Comparison of ENCODE assay signal across 9 mouse cellular contexts in the genomic region with DNA sequence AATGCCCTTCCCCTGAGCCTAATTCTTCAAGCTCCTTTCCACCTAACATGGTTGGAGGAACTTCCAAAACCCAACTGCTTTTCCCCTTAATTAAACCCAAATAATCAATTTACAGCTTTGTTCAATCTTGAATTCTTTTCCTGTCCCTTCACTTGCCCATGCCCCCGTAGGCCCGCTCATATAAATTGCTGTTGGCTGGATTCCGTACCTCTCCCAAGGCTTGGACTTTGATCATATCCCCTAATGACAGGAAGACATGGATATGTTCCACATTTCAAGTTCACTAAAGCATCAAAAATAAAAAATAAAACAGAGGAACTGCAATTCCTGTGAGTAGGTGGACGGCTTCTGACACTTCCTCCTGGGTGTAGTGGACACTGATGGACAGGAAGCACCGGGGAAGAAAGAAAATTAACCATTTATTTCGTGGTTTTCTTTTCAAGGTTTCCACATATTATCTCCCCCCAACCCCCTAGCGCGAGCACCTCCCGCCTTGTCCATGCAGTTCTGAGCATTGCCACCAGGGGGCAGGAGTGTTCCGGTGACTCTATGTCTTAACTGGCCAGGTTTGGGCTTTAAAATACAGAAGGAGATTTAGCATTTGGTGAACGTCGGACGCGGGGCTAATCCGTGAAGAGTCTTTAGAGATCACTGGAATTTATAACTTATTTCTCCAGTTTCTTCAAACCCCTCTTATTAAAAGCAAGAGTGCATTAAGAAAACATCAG. TPM values are rescaled to one million over a fixed set of nuclear protein-coding genes. Genes with fewer than 3 reads are reported as not detected.
DNase-seq lines count a peak whose midpoint lies in the region; ATAC-seq and TF ChIP-seq lines count a peak whose summit lies in the region.
"Had no signal": no experiment of that assay in that cellular context is flagged by ENCODE, and none has a peak within 500 bp of the region (broad histone marks: within the 10 kb centered on the region; RNA-seq: fewer than 3 reads in every experiment).

No protein-coding gene starts in this region.

- no peaks in the 10 kb centered on the region for H3K79me2 ChIP-seq in CH12.LX (replicated peaks; ENCODE audit: control insufficient read depth, extremely low read depth, insufficient read depth, poor library complexity, severe bottlenecking)

- no peak overlapping the region for H3K27ac ChIP-seq in CH12.LX (ENCODE audit: insufficient read depth, low read depth)
- H3K27ac ChIP-seq in bone marrow macrophage, adult 2 months (ENCODE audit: insufficient read depth, low read depth, low read length), result peak overlapping the region; percentile 99
- H3K27ac ChIP-seq in heart, embryonic 15.5 days, result 0 out of 2 replicates have a peak overlapping the region, but pooled peaks have one; percentile 2
- H3K27ac ChIP-seq in liver, embryonic 16.5 days (ENCODE audit: low read length), result 0 out of 2 replicates have a peak overlapping the region, but pooled peaks have one; percentile 68
- H3K27ac ChIP-seq: midbrain, embryonic 12.5 days had no signal

- TF ChIP-seq CTCF in CH12.LX (conservative IDR thresholded peaks at IDR 0.05 in 1 of 2, IDR thresholded peaks at IDR 0.05 in 1 of 2; ENCODE audit: low read depth in 2 of 2, low read length in 2 of 2), result peak; percentile 92 to 99
- TF ChIP-seq CTCF in bone marrow macrophage, adult 2 months (IDR thresholded peaks at IDR 0.05; ENCODE audit: low read depth, low read length), result peak; percentile 97

- ATAC-seq in erythroblast, adult 5-6 weeks (replicated peaks; ENCODE audit: low FRiP score, poor library complexity, severe bottlenecking), result peak; percentile 58; the same call in 1 of the 2 replicates
- ATAC-seq in heart, embryonic 15.5 days (replicated peaks; ENCODE audit: insufficient number of reproducible peaks, insufficient read depth, low FRiP score, low read depth), result no peak
- ATAC-seq in liver, embryonic 16.5 days (ENCODE audit: low read depth), result no peak; the same call in 1 of the 2 replicates

- H3K36me3 ChIP-seq in CH12.LX (replicated peaks in 1 of 2; ENCODE audit: control insufficient read depth in 1 of 2, insufficient read depth in 1 of 2, low read length in 1 of 2), result peaks cover 0 to 3% of the 10 kb centered on the region in 2 experiments
- H3K36me3 ChIP-seq in heart, embryonic 15.5 days, result no peaks in the 10 kb centered on the region
- H3K36me3 ChIP-seq in liver, embryonic 16.5 days (ENCODE audit: control insufficient read depth, insufficient read depth), result no peaks in the 10 kb centered on the region
- H3K36me3 ChIP-seq: midbrain, embryonic 12.5 days had no signal

- no peaks in the 10 kb centered on the region for H3K27me3 ChIP-seq in CH12.LX (replicated peaks)
- H3K27me3 ChIP-seq in heart, embryonic 15.5 days, result no peaks in the 10 kb centered on the region
- no peaks in the 10 kb centered on the region for H3K27me3 ChIP-seq in liver, embryonic 16.5 days (ENCODE audit: control insufficient read depth, insufficient read depth, low read depth, low read length)
- H3K27me3 ChIP-seq: midbrain, embryonic 12.5 days had no signal

- peak overlapping the region; percentile 46; the same call in 1 of the 2 replicates for H3K4me2 ChIP-seq in CH12.LX (ENCODE audit: insufficient read depth, low read depth, poor library complexity, severe bottlenecking)
- no peak overlapping the region for H3K4me2 ChIP-seq in heart, embryonic 15.5 days
- H3K4me2 ChIP-seq in liver, embryonic 16.5 days (ENCODE audit: low read depth, low read length), result no peak overlapping the region
- H3K4me2 ChIP-seq: midbrain, embryonic 12.5 days had no signal

- 0 out of 2 replicates have a peak, but pooled peaks have one; percentile 41 for TF ChIP-seq POLR2A in CH12.LX (IDR thresholded peaks at IDR 0.05; ENCODE audit: low read depth, low read length)
- TF ChIP-seq POLR2A in bone marrow macrophage, adult 2 months (IDR thresholded peaks at IDR 0.05; ENCODE audit: borderline replicate concordance, low read depth, low read length), result no peak

- H3K4me1 ChIP-seq in CH12.LX (ENCODE audit: control insufficient read depth in 1 of 2, insufficient read depth in 2 of 2), result peaks cover 4 to 44% of the 10 kb centered on the region in 2 experiments; a peak in 3 of 4 replicates
- H3K4me1 ChIP-seq in bone marrow macrophage, adult 2 months (ENCODE audit: control insufficient read depth, insufficient read depth, low read length), result peaks cover 34% of the 10 kb centered on the region
- peaks cover 12% of the 10 kb centered on the region for H3K4me1 ChIP-seq in heart, embryonic 15.5 days (replicated peaks)
- H3K4me1 ChIP-seq in liver, embryonic 16.5 days (ENCODE audit: control insufficient read depth, low read depth, low read length), result peaks cover 12% of the 10 kb centered on the region; the same call in 1 of the 2 replicates

- no peak overlapping the region; the same call in 1 of the 2 replicates for H3K9ac ChIP-seq in CH12.LX (ENCODE audit: insufficient read depth, low read depth)
- no peak overlapping the region for H3K9ac ChIP-seq in heart, embryonic 15.5 days
- no peak overlapping the region for H3K9ac ChIP-seq in liver, embryonic 16.5 days (ENCODE audit: low read depth, low read length)
- H3K9ac ChIP-seq: midbrain, embryonic 12.5 days had no signal

- dilution Hi-C loops in CH12.LX (cut with MboI; ENCODE audit: extremely low pct_ligation_motif_present, extremely low pct_unique_long_range_greater_than_20kb, low sequenced_read_pairs), result no loop called here

- peak; percentile 3; the same call in 1 of the 2 replicates for TF ChIP-seq EP300 in CH12.LX (IDR thresholded peaks at IDR 0.05; ENCODE audit: low read length)

- WGBS in heart, embryonic 15.5 days, result 15% methylated on average over 15 of the region's 15 CpGs
- 15% methylated on average over 15 of the region's 15 CpGs for WGBS in liver, embryonic 16.5 days (ENCODE audit: insufficient replicate concordance)

- in situ Hi-C loops in CH12.LX (cut with MboI; ENCODE audit: low pct_ligation_motif_present, low pct_unique_long_range_greater_than_20kb, low sequenced_read_pairs), result loop anchor here (5.0 kb wide), 1 partner anchor 87 kb away; no protein-coding TSS in a partner anchor

- DNase-seq in CH12.LX (ENCODE audit: extremely low read depth), result peak; percentile 90
- peak; percentile 78 to 92 for DNase-seq in kidney, postnatal 36 days
- peak; percentile 77 for DNase-seq in ovary, postnatal 36 days (ENCODE audit: low spot score)
- DNase-seq in thymus, postnatal 36 days, result peak; percentile 84 to 90

- peak; percentile 100 for TF ChIP-seq RAD21 in CH12.LX (IDR thresholded peaks at IDR 0.05; ENCODE audit: low read depth, low read length)

- no peak overlapping the region for H3K4me3 ChIP-seq in CH12.LX (replicated peaks in 1 of 3; ENCODE audit: low read depth in 2 of 3, low read length in 2 of 3, poor library complexity in 1 of 3)
- no peak overlapping the region for H3K4me3 ChIP-seq in bone marrow macrophage, adult 2 months (ENCODE audit: insufficient read depth, low read length)
- H3K4me3 ChIP-seq in heart, embryonic 15.5 days, result no peak overlapping the region
- no peak overlapping the region for H3K4me3 ChIP-seq in liver, embryonic 16.5 days (ENCODE audit: low read depth, low read length)
- H3K4me3 ChIP-seq: midbrain, embryonic 12.5 days had no signal

- H3K9me3 ChIP-seq in CH12.LX (replicated peaks; ENCODE audit: low read length), result no peaks in the 10 kb centered on the region
- no peaks in the 10 kb centered on the region for H3K9me3 ChIP-seq in heart, embryonic 15.5 days (replicated peaks)
- H3K9me3 ChIP-seq in liver, embryonic 16.5 days (replicated peaks; ENCODE audit: control insufficient read depth, low read length), result no peaks in the 10 kb centered on the region
- H3K9me3 ChIP-seq: midbrain, embryonic 12.5 days had no signal

RNA-seq across cellular contexts. Expression of gene Cep19, which starts 15.5 kb away (rescaled TPM):
- total RNA-seq in CH12.LX (2012; rRNA removed) (17.6 and 23.0 TPM in 2 replicates), CH12.LX (2014; rRNA removed) (31.3 and 37.3 TPM in 2 replicates)
- polyA plus RNA-seq in CH12.LX (2012; ENCODE audit: insufficient read length, low read depth), result 29.4 and 34.9 TPM in 2 replicates
- polyA plus RNA-seq in bone marrow macrophage, adult 2 months (2012; ENCODE audit: insufficient read depth, insufficient read length, missing spikeins), result 10.9 and 12.2 TPM in 2 replicates
- total RNA-seq in erythroblast, adult 5-6 weeks (2015; ENCODE audit: low replicate concordance), result 13.4 and 15.4 TPM in 2 replicates
- total RNA-seq in erythroblast, adult 5-6 weeks (2017; ENCODE audit: low replicate concordance), result 9.1 and 15.0 TPM in 2 replicates
- polyA plus RNA-seq in heart, embryonic 15.5 days (2015; fragmentation: Nextera tagmentation; extraction: Ambion mirVana), result 19.1 and 19.2 TPM in 2 replicates
- polyA plus RNA-seq in liver, embryonic 16.5 days (2015; fragmentation: Nextera tagmentation; extraction: Ambion mirVana), result 5.6 and 5.8 TPM in 2 replicates

RNA-seq across cellular contexts. Expression of gene Pigx, which starts 15.6 kb away (rescaled TPM):
- total RNA-seq in CH12.LX (2012; rRNA removed) (47.1 and 48.1 TPM in 2 replicates), CH12.LX (2014; rRNA removed) (83.0 and 94.7 TPM in 2 replicates)
- polyA plus RNA-seq in CH12.LX (2012; ENCODE audit: insufficient read length, low read depth), result 46.4 and 48.1 TPM in 2 replicates
- 39.1 and 49.3 TPM in 2 replicates for polyA plus RNA-seq in bone marrow macrophage, adult 2 months (2012; ENCODE audit: insufficient read depth, insufficient read length, missing spikeins)
- total RNA-seq in erythroblast, adult 5-6 weeks (2015; ENCODE audit: low replicate concordance), result 16.9 and 30.4 TPM in 2 replicates
- 5.9 and 18.3 TPM in 2 replicates for total RNA-seq in erythroblast, adult 5-6 weeks (2017; ENCODE audit: low replicate concordance)
- 60.1 and 64.3 TPM in 2 replicates for polyA plus RNA-seq in heart, embryonic 15.5 days (2015; fragmentation: Nextera tagmentation; extraction: Ambion mirVana)
- 33.7 and 36.0 TPM in 2 replicates for polyA plus RNA-seq in liver, embryonic 16.5 days (2015; fragmentation: Nextera tagmentation; extraction: Ambion mirVana)

RNA-seq across cellular contexts. Expression of gene Pak2, which starts 36.0 kb away (rescaled TPM):
- total RNA-seq in CH12.LX (2012; rRNA removed) (37.2 and 43.5 TPM in 2 replicates), CH12.LX (2014; rRNA removed) (69.8 and 73.1 TPM in 2 replicates)
- polyA plus RNA-seq in CH12.LX (2012; ENCODE audit: insufficient read length, low read depth), result 69.0 and 79.7 TPM in 2 replicates
- polyA plus RNA-seq in bone marrow macrophage, adult 2 months (2012; ENCODE audit: insufficient read depth, insufficient read length, missing spikeins), result 58.8 and 63.0 TPM in 2 replicates
- total RNA-seq in erythroblast, adult 5-6 weeks (2015; ENCODE audit: low replicate concordance), result 10.2 and 21.7 TPM in 2 replicates
- total RNA-seq in erythroblast, adult 5-6 weeks (2017; ENCODE audit: low replicate concordance), result 18.1 and 20.1 TPM in 2 replicates
- polyA plus RNA-seq in heart, embryonic 15.5 days (2015; fragmentation: Nextera tagmentation; extraction: Ambion mirVana), result 21.8 and 23.8 TPM in 2 replicates
- 9.7 and 10.6 TPM in 2 replicates for polyA plus RNA-seq in liver, embryonic 16.5 days (2015; fragmentation: Nextera tagmentation; extraction: Ambion mirVana)

RNA-seq across cellular contexts. Expression of gene Nrros, which starts 50.3 kb away (rescaled TPM):
- total RNA-seq in CH12.LX (2012; rRNA removed), result 49.6 and 54.9 TPM in 2 replicates
- total RNA-seq in CH12.LX (2014; rRNA removed), result 55.1 and 64.3 TPM in 2 replicates
- polyA plus RNA-seq in CH12.LX (2012; ENCODE audit: insufficient read length, low read depth), result 52.2 and 71.0 TPM in 2 replicates
- polyA plus RNA-seq in bone marrow macrophage, adult 2 months (2012; ENCODE audit: insufficient read depth, insufficient read length, missing spikeins), result 227 and 230 TPM in 2 replicates
- total RNA-seq in erythroblast, adult 5-6 weeks (2015; ENCODE audit: low replicate concordance), result 29.0 and 38.5 TPM in 2 replicates
- 18.1 and 25.4 TPM in 2 replicates for total RNA-seq in erythroblast, adult 5-6 weeks (2017; ENCODE audit: low replicate concordance)
- 7.6 and 18.4 TPM in 2 replicates for polyA plus RNA-seq in heart, embryonic 15.5 days (2015; fragmentation: Nextera tagmentation; extraction: Ambion mirVana)
- polyA plus RNA-seq in liver, embryonic 16.5 days (2015; fragmentation: Nextera tagmentation; extraction: Ambion mirVana), result 22.8 and 23.3 TPM in 2 replicates
